Mouse (Mus musculus) lung, embryonic 16.5 days (tissue): ENCODE results near the gene Ercc1. TPM values are rescaled to one million over a fixed set of nuclear protein-coding genes. Genes with fewer than 3 reads are reported as not detected.
A peak's percentile ranks its signal among the peaks of the same experiment; 100 is the strongest.

Experiments used
- ATAC-seq: fragments of 200-750 bp; cut with Nextera tagmentation; 2 replicates; pipeline ENCODE4 v1.8.0; 2017; ENCODE audit warnings: low read depth, mild to moderate bottlenecking, moderate library complexity
- H3K27ac ChIP-seq: fragments of 300-500 bp; sonication (generic); 2 replicates; pipeline ENCODE4 v1.5.1; 2014; ENCODE audit warnings: mild to moderate bottlenecking, control low read depth, low read length
- H3K27me3 ChIP-seq: fragments of 300-500 bp; sonication (generic); 2 replicates; pipeline ENCODE4 v1.6.1; 2014; ENCODE audit warnings: low read depth, low read length, mixed read lengths; ENCODE audit not compliant: control insufficient read depth, insufficient read depth
- H3K36me3 ChIP-seq: fragments of 300-500 bp; sonication (generic); 2 replicates; pipeline ENCODE4 v1.6.1; 2014; ENCODE audit warnings: low read length; ENCODE audit not compliant: control insufficient read depth, insufficient read depth
- H3K4me1 ChIP-seq: fragments of 300-500 bp; sonication (generic); replicated peaks from 2 replicates; pipeline ENCODE4 v1.6.1; 2014; ENCODE audit warnings: low read length, mixed read lengths; ENCODE audit not compliant: control insufficient read depth, insufficient read depth
- H3K4me2 ChIP-seq: fragments of 300-500 bp; sonication (generic); 2 replicates; pipeline ENCODE4 v1.6.1; 2014; ENCODE audit warnings: low read depth, low read length, control low read depth
- H3K4me3 ChIP-seq: fragments of 300-500 bp; sonication (generic); 2 replicates; pipeline ENCODE4 v1.5.1; 2014; ENCODE audit warnings: mild to moderate bottlenecking, low read length, control low read depth
- H3K9ac ChIP-seq: fragments of 300-500 bp; sonication (generic); 2 replicates; pipeline ENCODE4 v1.6.1; 2014; ENCODE audit warnings: low read length, control low read depth
- H3K9me3 ChIP-seq: fragments of 300-500 bp; sonication (generic); 2 replicates; pipeline ENCODE4 v1.6.1; 2016; ENCODE audit warnings: low read length; ENCODE audit not compliant: control insufficient read depth
- WGBS: fragments of 180-500 bp; shearing (Covaris S2); extraction: QIAGEN DNeasy Blood & Tissue Kit; methylation state at CpG from one replicate; pipeline ENCODE4 v1.1.7; 2014; 5-methylcytosine and 5-hydroxymethylcytosine counted together
- polyA plus RNA-seq: library from polyadenylated mRNA; unstranded; fragments of >200 nt; fragmentation: Nextera tagmentation; extraction: Ambion mirVana; gene quantifications from 2 replicates; pipeline ENCODE4 v1.2.1, GENCODE M21; 2015

Gene Ercc1
- polyA plus RNA-seq: 79.9 and 82.5 TPM in 2 replicates

- 19% methylated on average over 12 of the region's 12 CpGs for WGBS
- peaks cover 11% of the 10 kb centered on the region for H3K27me3 ChIP-seq
- H3K4me2 ChIP-seq: peak within 1 kb of the TSS; percentile 91
- no peak for ATAC-seq
- H3K9ac ChIP-seq: peak within 1 kb of the TSS; percentile 86
- H3K4me3 ChIP-seq: peak within 1 kb of the TSS; percentile 87
- peaks cover 28% of the 10 kb centered on the region for H3K4me1 ChIP-seq
- H3K36me3 ChIP-seq: peaks cover 9% of the 10 kb centered on the region; the same call in 1 of the 2 replicates
- H3K9me3 ChIP-seq: no peaks in the 10 kb centered on the region
- H3K27ac ChIP-seq: peak within 1 kb of the TSS; percentile 94
Measured at GRCm38 (mm10) chr7:19344237-19344847, at the start of gene Ercc1. Ercc1 (plus strand) TSS chr7:19344778.

DNA sequence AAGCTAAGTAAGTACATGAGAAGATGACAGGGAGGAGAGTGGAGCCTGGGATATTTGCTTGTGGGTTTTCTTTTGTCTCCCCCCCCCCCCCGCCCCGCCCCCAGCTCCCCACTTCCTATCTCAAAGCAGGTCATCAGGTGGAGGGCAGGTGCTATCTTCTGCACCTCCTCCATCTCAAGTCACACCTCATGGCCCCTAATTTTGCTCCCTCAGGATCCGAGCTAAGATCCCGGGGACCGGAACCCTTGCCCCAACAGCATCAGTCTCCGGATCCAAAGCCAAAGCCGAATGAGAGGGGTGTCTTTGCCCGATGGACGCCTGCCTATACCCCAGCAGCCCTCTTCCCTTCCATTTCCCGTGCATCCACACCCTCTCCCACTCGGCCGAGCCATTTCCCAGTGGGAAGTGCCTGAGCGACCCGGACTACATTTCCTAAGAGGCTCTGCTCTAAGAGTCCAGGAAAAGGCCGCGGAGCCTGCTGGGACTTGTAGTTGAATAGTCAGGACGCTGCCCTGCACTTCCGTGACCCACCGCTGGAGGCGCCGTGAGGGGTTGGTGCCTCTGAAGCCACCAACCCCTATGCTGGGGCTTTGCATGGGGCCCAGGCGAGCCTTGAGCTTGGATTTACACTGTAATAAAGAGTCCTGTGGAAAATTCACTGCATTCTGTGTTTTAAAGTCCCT is 48.9 kb upstream of the Ercc1 start:
- no peaks in the 10 kb centered on the region for H3K27me3 ChIP-seq
- WGBS: 14% methylated on average over 20 of the region's 22 CpGs
- peak overlapping the region; percentile 75 for H3K9ac ChIP-seq
- H3K4me2 ChIP-seq: peak overlapping the region; percentile 75
- no peak overlapping the region for H3K27ac ChIP-seq
- H3K36me3 ChIP-seq: no peaks in the 10 kb centered on the region
- peak overlapping the region; percentile 48 for H3K4me3 ChIP-seq
- no peaks in the 10 kb centered on the region for H3K9me3 ChIP-seq
- peak; percentile 81 for ATAC-seq
- no peaks in the 10 kb centered on the region; the same call in 1 of the 2 replicates for H3K4me1 ChIP-seq

DNA sequence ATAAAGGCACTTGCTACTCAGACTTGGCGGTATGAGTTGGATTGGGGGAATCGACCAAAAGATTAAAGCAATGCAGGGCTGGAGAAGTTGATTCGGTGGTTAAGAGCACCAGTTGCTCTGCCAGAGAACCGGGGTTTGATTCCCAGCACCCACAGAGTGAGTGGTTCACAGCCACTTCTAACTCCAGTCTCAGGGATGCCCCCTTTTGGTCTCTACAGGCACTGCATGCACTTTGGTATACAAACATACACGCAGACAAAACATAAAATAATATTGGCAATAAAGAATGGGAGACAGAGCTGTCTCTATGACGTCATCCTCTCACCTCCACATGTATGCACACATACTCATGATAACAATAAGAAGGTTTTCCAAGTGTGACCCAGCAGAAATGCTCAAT is 47.5 kb upstream of the Ercc1 start:
- 80% methylated on average over 6 of the region's 6 CpGs for WGBS
- no peak overlapping the region for H3K9ac ChIP-seq
- H3K4me3 ChIP-seq: no peak overlapping the region
- H3K36me3 ChIP-seq: no peaks in the 10 kb centered on the region
- H3K9me3 ChIP-seq: no peaks in the 10 kb centered on the region
- H3K4me1 ChIP-seq: peaks cover 6% of the 10 kb centered on the region
- peaks cover 6% of the 10 kb centered on the region for H3K27me3 ChIP-seq
- ATAC-seq: no peak
- no peak overlapping the region for H3K4me2 ChIP-seq
- H3K27ac ChIP-seq: no peak overlapping the region

GRCm38 (mm10) chr7:19297794-19298193 is 46.8 kb upstream of the Ercc1 start:
- no peak for ATAC-seq
- peaks cover 13% of the 10 kb centered on the region for H3K27me3 ChIP-seq
- H3K36me3 ChIP-seq: no peaks in the 10 kb centered on the region
- WGBS: 88% methylated on average over 5 of the region's 5 CpGs
- no peak overlapping the region for H3K9ac ChIP-seq
- H3K4me3 ChIP-seq: no peak overlapping the region
- H3K4me1 ChIP-seq: peaks cover 6% of the 10 kb centered on the region
- H3K27ac ChIP-seq: no peak overlapping the region
- H3K4me2 ChIP-seq: no peak overlapping the region
- H3K9me3 ChIP-seq: no peaks in the 10 kb centered on the region

- Histone ChIP-seq H3K27ac (no peak overlapping the region), H3K9me3 (no peaks in the 10 kb centered on the region), H3K4me1 (peaks cover 13% of the 10 kb centered on the region), H3K4me3 (no peak overlapping the region), H3K4me2 (no peak overlapping the region), H3K27me3 (peaks cover 26% of the 10 kb centered on the region), H3K9ac (no peak overlapping the region), H3K36me3 (no peaks in the 10 kb centered on the region)
- no peak for ATAC-seq
- WGBS: 24% methylated on average over 3 of the region's 3 CpGs
Measured at GRCm38 (mm10) chr7:19299194-19299593, 45.4 kb upstream of the Ercc1 start.

- WGBS: under 1% methylated on average over 29 of the region's 29 CpGs
- Histone ChIP-seq H3K4me1 (peaks cover 22% of the 10 kb centered on the region), H3K9me3 (no peaks in the 10 kb centered on the region), H3K4me2 (peak overlapping the region; percentile 51), H3K36me3 (no peaks in the 10 kb centered on the region), H3K4me3 (peak overlapping the region; percentile 53), H3K27me3 (peaks cover 42% of the 10 kb centered on the region), H3K9ac (peak overlapping the region; percentile 44; the same call in 1 of the 2 replicates), H3K27ac (no peak overlapping the region)
- ATAC-seq: peak; percentile 87
Measured at GRCm38 (mm10) chr7:19300501-19301421, 43.8 kb upstream of the Ercc1 start.

DNA sequence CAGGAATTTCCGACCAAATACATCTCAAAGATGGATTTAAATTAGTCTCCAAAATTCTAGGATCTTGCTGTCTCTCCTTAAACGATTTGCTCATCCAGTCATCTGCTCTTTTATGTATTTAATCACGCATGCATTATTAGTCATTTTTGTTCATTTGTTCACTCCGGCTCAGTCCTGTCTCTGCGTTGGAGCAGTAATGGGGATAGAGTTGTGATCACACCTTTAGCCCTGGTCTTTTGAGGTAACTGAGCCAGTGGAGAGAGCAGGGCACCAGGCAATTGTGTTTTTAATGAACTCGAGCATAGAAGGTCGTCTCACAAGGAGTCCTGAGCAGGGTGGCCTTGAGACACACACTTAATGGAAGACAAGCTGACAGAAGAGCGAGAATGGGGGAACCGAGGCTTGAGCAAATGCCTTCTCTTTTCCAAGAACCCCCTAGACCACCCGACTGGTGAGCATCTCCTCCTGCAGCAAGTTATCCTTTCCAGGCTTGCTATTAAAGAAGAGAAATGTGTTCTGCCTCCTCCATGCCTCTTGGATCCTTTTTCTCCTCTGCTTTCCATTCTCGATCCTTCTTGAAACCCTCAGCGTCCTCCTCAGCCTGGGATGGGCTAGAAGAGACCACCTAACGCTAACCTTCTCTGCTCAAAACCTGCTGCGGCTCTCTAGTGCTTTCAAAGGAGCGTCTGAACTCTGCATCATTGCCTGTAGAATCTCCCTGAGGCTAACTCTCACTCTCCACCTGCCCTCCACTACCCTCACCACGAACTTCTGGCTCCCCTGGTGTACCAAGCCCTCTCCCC is 42.9 kb upstream of the Ercc1 start:
- H3K4me2 ChIP-seq: peak overlapping the region; percentile 51
- peak overlapping the region; percentile 27 for H3K4me3 ChIP-seq
- H3K27me3 ChIP-seq: peaks cover 51% of the 10 kb centered on the region
- H3K9me3 ChIP-seq: no peaks in the 10 kb centered on the region
- peak overlapping the region; percentile 39; the same call in 1 of the 2 replicates for H3K9ac ChIP-seq
- H3K4me1 ChIP-seq: peaks cover 22% of the 10 kb centered on the region
- ATAC-seq: no peak
- no peaks in the 10 kb centered on the region for H3K36me3 ChIP-seq
- H3K27ac ChIP-seq: no peak overlapping the region
- 14% methylated on average over 16 of the region's 16 CpGs for WGBS

DNA sequence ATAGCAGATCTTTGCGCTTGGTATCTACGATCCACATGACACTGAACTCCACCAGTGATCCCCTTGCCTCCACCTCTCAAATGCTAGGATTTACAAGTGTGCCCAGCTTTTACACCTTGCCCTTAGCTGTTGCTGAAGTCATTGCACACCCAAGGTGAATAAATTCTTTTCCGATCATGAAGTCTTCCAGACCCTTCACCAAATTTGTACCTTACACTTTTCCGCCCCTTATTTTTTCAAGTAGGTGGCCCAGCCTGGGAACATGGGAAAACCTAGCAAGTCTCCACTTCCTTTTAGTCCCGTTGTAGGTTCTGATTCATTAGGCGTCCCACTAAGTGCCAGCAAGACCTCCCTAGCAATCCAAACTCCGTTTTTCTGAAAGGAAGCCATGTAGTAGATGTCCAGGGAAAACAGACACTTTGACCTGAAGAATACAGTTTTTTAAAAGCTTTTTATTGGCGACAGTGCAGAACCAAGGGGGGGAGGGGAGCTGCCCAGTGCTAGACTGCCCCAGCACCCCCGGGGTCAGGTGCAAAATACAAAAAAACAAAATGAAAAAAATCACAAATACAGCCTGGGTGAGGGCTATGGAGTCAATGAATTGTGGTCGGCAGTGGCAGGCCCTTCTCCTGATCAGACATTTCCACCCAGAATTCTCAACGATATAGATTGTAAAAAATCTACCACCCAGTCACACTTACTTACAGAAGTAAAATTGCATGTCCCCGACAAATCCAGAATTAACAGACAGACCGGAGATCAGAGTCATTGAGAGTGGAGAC is 42.1 kb upstream of the Ercc1 start:
- no peak for ATAC-seq
- no peak overlapping the region for H3K4me3 ChIP-seq
- H3K27ac ChIP-seq: no peak overlapping the region
- H3K36me3 ChIP-seq: no peaks in the 10 kb centered on the region
- peaks cover 22% of the 10 kb centered on the region for H3K4me1 ChIP-seq
- no peak overlapping the region for H3K4me2 ChIP-seq
- H3K9ac ChIP-seq: no peak overlapping the region
- WGBS: 49% methylated on average over 13 of the region's 13 CpGs
- H3K27me3 ChIP-seq: peaks cover 58% of the 10 kb centered on the region
- no peaks in the 10 kb centered on the region for H3K9me3 ChIP-seq
